20 mouse cellular contexts compared by ENCODE assay signal in the genomic region with DNA sequence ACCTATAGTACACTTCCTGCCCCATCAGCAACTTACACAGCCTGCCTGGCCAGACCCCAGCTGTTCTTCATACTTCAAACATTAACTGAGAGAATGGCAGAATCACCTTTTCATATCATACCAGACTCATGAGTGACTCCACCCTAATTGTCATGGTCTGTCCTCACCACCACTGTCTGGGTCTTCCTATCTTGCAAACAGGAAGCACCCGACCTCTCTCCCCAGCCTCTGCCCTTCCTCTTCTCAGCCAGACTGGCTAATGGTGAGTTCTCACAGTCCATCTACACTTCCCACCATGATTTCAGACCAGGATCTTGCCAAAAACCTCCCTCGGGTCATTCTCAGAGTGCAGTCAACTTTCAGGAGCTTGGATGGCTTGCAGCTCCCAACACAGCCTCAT. TPM values are rescaled to one million over a fixed set of nuclear protein-coding genes. Genes with fewer than 3 reads are reported as not detected.
DNase-seq lines count a peak whose midpoint lies in the region; ATAC-seq and TF ChIP-seq lines count a peak whose summit lies in the region.
"Had no signal": no experiment of that assay in that cellular context is flagged by ENCODE, and none has a peak within 500 bp of the region (broad histone marks: within the 10 kb centered on the region; RNA-seq: fewer than 3 reads in every experiment).

No protein-coding gene starts in this region.

- no peak overlapping the region for H3K4me3 ChIP-seq in liver, embryonic 13.5 days (replicated peaks)
- no peak overlapping the region for H3K4me3 ChIP-seq in layer of hippocampus, adult 2 months
- H3K4me3 ChIP-seq: embryonic facial prominence, embryonic 12.5 days; heart, embryonic 10.5 days; limb, embryonic 13.5 days had no signal

- 9% methylated on average over 2 of the region's 2 CpGs for WGBS in liver, embryonic 13.5 days (ENCODE audit: insufficient replicate concordance)

- H3K9me3 ChIP-seq in liver, embryonic 13.5 days (replicated peaks): no peaks in the 10 kb centered on the region
- H3K9me3 ChIP-seq: embryonic facial prominence, embryonic 12.5 days; heart, embryonic 10.5 days; limb, embryonic 13.5 days had no signal

- no peak overlapping the region for H3K4me2 ChIP-seq in liver, embryonic 13.5 days
- H3K4me2 ChIP-seq: embryonic facial prominence, embryonic 12.5 days; limb, embryonic 13.5 days had no signal

- no peak overlapping the region for H3K9ac ChIP-seq in liver, embryonic 13.5 days
- H3K9ac ChIP-seq: embryonic facial prominence, embryonic 12.5 days; limb, embryonic 13.5 days had no signal

- no peaks in the 10 kb centered on the region for H3K27me3 ChIP-seq in liver, embryonic 13.5 days
- H3K27me3 ChIP-seq: embryonic facial prominence, embryonic 12.5 days; limb, embryonic 13.5 days had no signal

- no peaks in the 10 kb centered on the region for H3K36me3 ChIP-seq in liver, embryonic 13.5 days
- H3K36me3 ChIP-seq: embryonic facial prominence, embryonic 12.5 days; heart, embryonic 10.5 days; limb, embryonic 13.5 days had no signal

- no peak for TF ChIP-seq CTCF in layer of hippocampus, adult 2 months (conservative IDR thresholded peaks at IDR 0.05)

- peak; percentile 34; the same call in 1 of the 2 replicates for ATAC-seq in liver, embryonic 13.5 days (ENCODE audit: low read depth)
- ATAC-seq: hindbrain, postnatal 0 days had no signal

- peaks cover 15% of the 10 kb centered on the region for H3K4me1 ChIP-seq in liver, embryonic 13.5 days (replicated peaks)
- H3K4me1 ChIP-seq: embryonic facial prominence, embryonic 12.5 days; heart, embryonic 10.5 days; limb, embryonic 13.5 days had no signal

- peak; percentile 32 for DNase-seq in lung, postnatal 25 days (ENCODE audit: low spot score)
- DNase-seq in lung, postnatal 10 days: no peak
- DNase-seq in brain, adult 2 months (ENCODE audit: low read depth, low spot score): peak; percentile 11
- no peak for DNase-seq in liver, embryonic 13.5 days
- DNase-seq in natural killer cell, adult 2 months (ENCODE audit: low spot score in 2 of 2): peak; percentile 48 to 56
- no peak for DNase-seq in gastrocnemius, postnatal 4 days (ENCODE audit: low spot score in 2 of 2)
- DNase-seq in layer of hippocampus, adult 2 months (ENCODE audit: low spot score in 2 of 2): no peak
- no peak for DNase-seq in thymus, postnatal 0 days (ENCODE audit: low spot score)
- DNase-seq: adrenal gland, postnatal 14 days; B cell, adult 2 months; cerebellum, postnatal 25 days; gastrocnemius, postnatal 10 days; kidney, adult 2 months; kidney, postnatal 4 days; retina, postnatal 1 day; thymus, postnatal 36 days had no signal

- H3K27ac ChIP-seq in liver, embryonic 13.5 days: no peak overlapping the region; the same call in 1 of the 2 replicates
- no peak overlapping the region for H3K27ac ChIP-seq in layer of hippocampus, adult 2 months
- H3K27ac ChIP-seq: embryonic facial prominence, embryonic 12.5 days; heart, embryonic 10.5 days; hindbrain, postnatal 0 days; limb, embryonic 13.5 days had no signal

RNA-seq across cellular contexts. Expression of a gene that starts 10.7 kb away (rescaled TPM):
- polyA plus RNA-seq in liver, embryonic 13.5 days (2015; fragmentation: Nextera tagmentation; extraction: Ambion mirVana): 6.3 and 6.5 TPM in 2 replicates
- 1 to 10 TPM; 3.0 to 4.3 TPM for total RNA-seq in gastrocnemius, postnatal 4 days (2021)
- total RNA-seq in layer of hippocampus, adult 2 months (2021): 1 to 10 TPM; 1.3 to 1.5 TPM
- polyA plus RNA-seq in thymus, postnatal 0 days (2015; fragmentation: Nextera tagmentation; extraction: Ambion mirVana): 10.9 and 12.7 TPM in 2 replicates

RNA-seq across cellular contexts. Expression of a gene that starts 42.2 kb away (rescaled TPM):
- 5.5 and 6.6 TPM in 2 replicates for polyA plus RNA-seq in liver, embryonic 13.5 days (2015; fragmentation: Nextera tagmentation; extraction: Ambion mirVana)
- total RNA-seq in gastrocnemius, postnatal 4 days (2021): 10 to 100 TPM; 42.1 to 57.6 TPM
- total RNA-seq in layer of hippocampus, adult 2 months (2021): 10 to 100 TPM; 34.3 to 35.4 TPM
- 19.6 and 21.0 TPM in 2 replicates for polyA plus RNA-seq in thymus, postnatal 0 days (2015; fragmentation: Nextera tagmentation; extraction: Ambion mirVana)

Comparison
In these comparisons a context has a peak if more than half of its experiments do, and no peak if none do; other contexts are left out.
1. DNase-seq: peak in lung, postnatal 25 days (single experiment), brain, adult 2 months (single experiment) and natural killer cell, adult 2 months (2 of 2); none in lung, postnatal 10 days (single experiment), liver, embryonic 13.5 days (single experiment), gastrocnemius, postnatal 4 days (0 of 2), layer of hippocampus, adult 2 months (0 of 2) and thymus, postnatal 0 days (single experiment).